Mouse (Mus musculus): ENCODE measurements at regions not wholly inside any gene's neighbourhood (a gene's known extent, or its start where the extent isn't known, plus 50 kb on each side); places are given as distances from the start of the nearest gene placed in this dataset.

DNA sequence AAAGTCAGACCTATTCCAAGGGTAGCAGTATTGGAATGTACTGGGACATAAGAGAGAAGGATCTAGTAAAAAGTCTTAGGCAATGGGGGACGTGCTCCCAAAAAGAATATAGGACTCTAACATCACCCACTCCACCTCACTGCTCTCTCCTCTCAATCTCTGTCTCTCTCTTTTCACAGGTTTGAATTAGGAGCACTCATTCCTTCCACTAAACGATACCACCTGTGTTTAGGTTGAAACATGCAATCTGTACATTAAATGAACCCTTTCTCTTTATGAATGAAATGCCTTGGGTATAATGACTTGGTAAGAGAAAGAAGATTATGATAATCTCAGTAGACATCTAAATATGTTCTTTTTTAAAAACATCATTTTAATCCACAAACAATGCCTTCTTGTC is 129.4 kb downstream of the Zpld1 start:
- TF ChIP-seq POLR2A (IDR thresholded peaks at IDR 0.05; ENCODE audit: insufficient read depth, low read length) (no peak), CTCF (IDR thresholded peaks at IDR 0.05; ENCODE audit: low read depth, low read length) (no peak), EP300 (IDR thresholded peaks at IDR 0.05; ENCODE audit: insufficient read depth, low read depth, low read length) (no peak)

Data from ES-Bruce4 (cell line).